19 mouse cellular contexts compared by ENCODE assay signal in the genomic region with DNA sequence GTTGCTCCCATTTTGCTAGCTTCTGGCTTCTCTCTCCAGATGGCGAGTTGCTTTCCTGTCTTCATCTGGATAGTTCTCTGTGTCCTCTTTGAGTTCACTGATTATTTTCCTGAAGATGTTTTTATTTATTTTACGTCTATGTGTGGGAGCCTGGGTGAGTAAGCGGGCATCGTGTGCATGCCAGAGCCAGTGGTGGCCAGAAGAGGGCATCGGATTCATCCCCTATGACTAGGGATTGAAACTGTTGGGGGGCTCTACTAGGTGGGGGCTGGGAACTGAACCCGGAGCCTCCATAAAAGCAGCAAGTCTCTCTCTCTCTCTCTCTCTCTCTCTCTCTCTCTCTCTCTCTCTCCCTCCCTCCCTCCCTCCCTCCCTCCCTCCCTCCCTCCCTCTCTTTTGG.
DNase-seq lines count a peak whose midpoint lies in the region; ATAC-seq and TF ChIP-seq lines count a peak whose summit lies in the region.
"Had no signal": no experiment of that assay in that cellular context is flagged by ENCODE, and none has a peak within 500 bp of the region (broad histone marks: within the 10 kb centered on the region; RNA-seq: fewer than 3 reads in every experiment).

No protein-coding gene starts in this region.

- no peak overlapping the region for H3K4me3 ChIP-seq in lung, adult 2 months (replicated peaks; ENCODE audit: extremely low read depth, low read depth, low read length)
- no peak overlapping the region for H3K4me3 ChIP-seq in CH12.LX (replicated peaks in 1 of 3; ENCODE audit: low read depth in 2 of 3, low read length in 2 of 3, poor library complexity in 1 of 3)
- H3K4me3 ChIP-seq in stomach, postnatal 0 days (ENCODE audit: low read depth, low read length): no peak overlapping the region
- H3K4me3 ChIP-seq: forebrain, embryonic 10.5 days; forebrain, embryonic 13.5 days; heart, adult 2 months; hindbrain, embryonic 12.5 days; hindbrain, embryonic 15.5 days had no signal

- H3K4me1 ChIP-seq in lung, adult 2 months (ENCODE audit: control insufficient read depth, insufficient read depth, low read length): no peaks in the 10 kb centered on the region
- H3K4me1 ChIP-seq in CH12.LX (ENCODE audit: control insufficient read depth in 1 of 2, insufficient read depth in 2 of 2): peaks cover 0 to 3% of the 10 kb centered on the region in 2 experiments; a peak in 1 of 4 replicates
- H3K4me1 ChIP-seq in stomach, postnatal 0 days (replicated peaks; ENCODE audit: control insufficient read depth, insufficient read depth): no peaks in the 10 kb centered on the region
- H3K4me1 ChIP-seq: forebrain, embryonic 10.5 days; forebrain, embryonic 13.5 days; hindbrain, embryonic 12.5 days; hindbrain, embryonic 15.5 days had no signal

- H3K79me2 ChIP-seq in CH12.LX (replicated peaks; ENCODE audit: control insufficient read depth, extremely low read depth, insufficient read depth, poor library complexity, severe bottlenecking): no peaks in the 10 kb centered on the region

- WGBS in lung, adult 2 months: 79% methylated on average over 6 of the region's 6 CpGs
- 80% methylated on average over 6 of the region's 6 CpGs for WGBS in stomach, postnatal 0 days

- in situ Hi-C loops in CH12.LX (cut with MboI; ENCODE audit: low pct_ligation_motif_present, low pct_unique_long_range_greater_than_20kb, low sequenced_read_pairs): no loop called here

- no peaks in the 10 kb centered on the region for H3K36me3 ChIP-seq in CH12.LX (replicated peaks in 1 of 2; ENCODE audit: control insufficient read depth in 1 of 2, insufficient read depth in 1 of 2, low read length in 1 of 2)
- no peaks in the 10 kb centered on the region for H3K36me3 ChIP-seq in stomach, postnatal 0 days (ENCODE audit: control insufficient read depth, insufficient read depth, low read length)
- H3K36me3 ChIP-seq: forebrain, embryonic 10.5 days; hindbrain, embryonic 12.5 days; hindbrain, embryonic 15.5 days had no signal

- no peak for TF ChIP-seq EP300 in CH12.LX (IDR thresholded peaks at IDR 0.05; ENCODE audit: low read length)
- TF ChIP-seq EP300 in stomach, postnatal 0 days (optimal IDR thresholded peaks at IDR 0.05): no peak

- H3K9me3 ChIP-seq in CH12.LX (replicated peaks; ENCODE audit: low read length): no peaks in the 10 kb centered on the region
- H3K9me3 ChIP-seq in stomach, postnatal 0 days (ENCODE audit: control insufficient read depth, low read length): no peaks in the 10 kb centered on the region
- H3K9me3 ChIP-seq: forebrain, embryonic 10.5 days; forebrain, embryonic 13.5 days; hindbrain, embryonic 12.5 days; hindbrain, embryonic 15.5 days had no signal

- TF ChIP-seq POLR2A in lung, adult 2 months (IDR thresholded peaks at IDR 0.05; ENCODE audit: borderline replicate concordance, extremely low read depth, low read depth, low read length): no peak
- TF ChIP-seq POLR2A in CH12.LX (IDR thresholded peaks at IDR 0.05; ENCODE audit: low read depth, low read length): no peak

- no peak overlapping the region for H3K4me2 ChIP-seq in CH12.LX (ENCODE audit: insufficient read depth, low read depth, poor library complexity, severe bottlenecking)
- no peak overlapping the region for H3K4me2 ChIP-seq in stomach, postnatal 0 days (replicated peaks; ENCODE audit: low read depth)
- H3K4me2 ChIP-seq: forebrain, embryonic 13.5 days; heart, embryonic 11.5 days; hindbrain, embryonic 12.5 days; hindbrain, embryonic 15.5 days had no signal

- ATAC-seq in stomach, postnatal 0 days (ENCODE audit: low FRiP score, low TSS enrichment): no peak
- ATAC-seq: forebrain, embryonic 13.5 days; forebrain, embryonic 16.5 days had no signal

- no peak for TF ChIP-seq RAD21 in CH12.LX (IDR thresholded peaks at IDR 0.05; ENCODE audit: low read depth, low read length)

- TF ChIP-seq CTCF in lung, adult 2 months (IDR thresholded peaks at IDR 0.05; ENCODE audit: insufficient read depth, low read length): peak; percentile 19; the same call in 1 of the 2 replicates
- TF ChIP-seq CTCF in CH12.LX (conservative IDR thresholded peaks at IDR 0.05 in 1 of 2, IDR thresholded peaks at IDR 0.05 in 1 of 2; ENCODE audit: low read depth in 2 of 2, low read length in 2 of 2): peak in 1 of 2 experiments; percentile 5; a peak in 1 of 4 replicates
- TF ChIP-seq CTCF in stomach, postnatal 0 days (IDR thresholded peaks at IDR 0.05; ENCODE audit: low read depth): 0 out of 2 replicates have a peak, but pooled peaks have one; percentile 21

- H3K9ac ChIP-seq in CH12.LX (ENCODE audit: insufficient read depth, low read depth): no peak overlapping the region
- no peak overlapping the region for H3K9ac ChIP-seq in stomach, postnatal 0 days (ENCODE audit: low read length)
- H3K9ac ChIP-seq: forebrain, embryonic 13.5 days; hindbrain, embryonic 12.5 days; hindbrain, embryonic 15.5 days had no signal

- DNase-seq in lung, adult 2 months: no peak
- DNase-seq in lung, postnatal 4 days: no peak
- DNase-seq in 3T3-L1 (ENCODE audit: low read depth, low spot score) (peak; percentile 10), CH12.LX (ENCODE audit: extremely low read depth) (no peak)
- no peak for DNase-seq in stomach, postnatal 0 days (ENCODE audit: low spot score)
- no peak for DNase-seq in ovary, postnatal 10 days (ENCODE audit: low spot score)
- DNase-seq: adrenal gland, postnatal 10 days; adrenal gland, postnatal 36 days; cerebellum, adult 18-20 months; cerebellum, adult 9-10 months; cerebellum, postnatal 14 days; gastrocnemius, postnatal 25 days; heart, adult 2 months had no signal

- no peaks in the 10 kb centered on the region for H3K27me3 ChIP-seq in CH12.LX (replicated peaks)
- H3K27me3 ChIP-seq in stomach, postnatal 0 days (ENCODE audit: control insufficient read depth, insufficient read depth, low read length): no peaks in the 10 kb centered on the region
- H3K27me3 ChIP-seq: forebrain, embryonic 13.5 days; hindbrain, embryonic 12.5 days; hindbrain, embryonic 15.5 days had no signal

- H3K27ac ChIP-seq in CH12.LX (ENCODE audit: insufficient read depth, low read depth): no peak overlapping the region
- H3K27ac ChIP-seq in stomach, postnatal 0 days (replicated peaks): no peak overlapping the region
- H3K27ac ChIP-seq: forebrain, embryonic 10.5 days; forebrain, embryonic 13.5 days; heart, adult 2 months; hindbrain, embryonic 12.5 days; hindbrain, embryonic 15.5 days had no signal

- dilution Hi-C loops in CH12.LX (cut with MboI; ENCODE audit: extremely low pct_ligation_motif_present, extremely low pct_unique_long_range_greater_than_20kb, low sequenced_read_pairs): no loop called here

TF ChIP-seq in CH12.LX, 34 proteins besides CTCF, POLR2A, EP300 and RAD21:
- TF ChIP-seq MAZ (IDR thresholded peaks at IDR 0.05; ENCODE audit: low read depth, low read length): no peak
- peak; percentile 10; the same call in 1 of the 2 replicates for TF ChIP-seq SMC3 (IDR thresholded peaks at IDR 0.05; ENCODE audit: low read depth, low read length)
- no peak for TF ChIP-seq MAFK (IDR thresholded peaks at IDR 0.05; ENCODE audit: insufficient replicate concordance, low read length)
- no peak for TF ChIP-seq GABPA (IDR thresholded peaks at IDR 0.05; ENCODE audit: insufficient replicate concordance, low read depth, low read length)
- TF ChIP-seq ELF1 (IDR thresholded peaks at IDR 0.05; ENCODE audit: low read depth, low read length): no peak
- TF ChIP-seq PAX5 (IDR thresholded peaks at IDR 0.05; ENCODE audit: low read length): no peak
